Mouse (Mus musculus): ENCODE measurements at regions not wholly inside any gene's neighbourhood (a gene's known extent, or its start where the extent isn't known, plus 50 kb on each side); places are given as distances from the start of the nearest gene placed in this dataset.

- TF ChIP-seq CTCF (conservative IDR thresholded peaks at IDR 0.05 in 1 of 2, IDR thresholded peaks at IDR 0.05 in 1 of 2; ENCODE audit: low read depth in 2 of 2, low read length in 2 of 2) (no peak), POLR2A (IDR thresholded peaks at IDR 0.05; ENCODE audit: low read depth, low read length) (no peak), ZMIZ1 (IDR thresholded peaks at IDR 0.05; ENCODE audit: low read depth, low read length) (no peak), ZKSCAN1 (IDR thresholded peaks at IDR 0.05; ENCODE audit: borderline replicate concordance, low read depth, low read length) (no peak), POLR2AphosphoS2 (IDR thresholded peaks at IDR 0.05; ENCODE audit: low read depth, low read length) (no peak), TCF12 (IDR thresholded peaks at IDR 0.05; ENCODE audit: low read depth, low read length) (no peak), KAT2A (IDR thresholded peaks at IDR 0.05; ENCODE audit: insufficient replicate concordance, low read length) (no peak)
Observed at GRCm38 (mm10) chr4:67148521-67148920, 321.1 kb downstream of the Tlr4 start.

All from CH12.LX (cell line).